Mouse (Mus musculus): Measurements from ENCODE around the gene Cfap161. TPM values are rescaled to one million over a fixed set of nuclear protein-coding genes. Genes with fewer than 3 reads are reported as not detected.

Gene Cfap161
- under 1 TPM in 1 of 2 experiments, not detected in 1; 0.14 TPM for polyA plus RNA-seq (2012; fragmentation: generic; extraction: Trizol)

DNA sequence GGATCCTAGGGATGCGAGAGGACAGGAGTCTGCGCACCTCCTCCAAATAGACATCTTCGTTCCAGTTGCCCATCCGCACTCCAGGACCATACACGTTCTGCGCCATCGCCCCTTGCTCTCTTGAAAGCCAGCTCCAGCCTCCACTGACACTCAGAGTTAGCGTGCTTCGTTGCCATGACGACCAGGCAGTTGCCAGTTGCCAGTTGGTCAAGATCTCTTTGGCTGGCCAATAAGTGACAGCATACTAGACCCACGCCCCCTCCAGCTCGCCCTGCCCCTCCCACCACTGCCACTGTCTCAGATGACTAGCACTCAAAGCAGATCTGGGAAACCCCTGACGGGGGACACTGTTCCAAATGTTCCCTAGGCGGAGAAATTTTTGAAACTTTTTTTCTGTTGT is at the start of gene Cfap161:
Cfap161 (minus strand) TSS at position 176 of the 400 bp plus-strand sequence.

GRCm38 (mm10) chr7:83745413-83746106 is 49.1 kb downstream of the Cfap161 start, which contains the start of gene Il16:
TSS of gene Il16 (minus strand) at chr7:83745726.

Other genes with a start within 250 kb of the Cfap161 start
- under 1 TPM; under 0.01 to 0.11 TPM for gene Tmc3, start 210.0 kb downstream of the Cfap161 start, polyA plus RNA-seq (2012; fragmentation: generic; extraction: Trizol)
- 1 to 10 TPM; 1.8 to 5.3 TPM for gene Stard5, start 162.9 kb downstream of the Cfap161 start, polyA plus RNA-seq (2012; fragmentation: generic; extraction: Trizol)
- gene Il16, start 49.2 kb downstream of the Cfap161 start, polyA plus RNA-seq (2012; fragmentation: generic; extraction: Trizol): 1 to 10 TPM in 1 of 2 experiments, under 1 TPM in 1; 0.09 to 1.1 TPM
- 10 to 100 TPM in 1 of 2 experiments, 1 to 10 TPM in 1; 7.8 to 19.6 TPM for gene Tlnrd1, start 89.4 kb upstream of the Cfap161 start, polyA plus RNA-seq (2012; fragmentation: generic; extraction: Trizol)
- gene Mesd, start 89.6 kb upstream of the Cfap161 start, polyA plus RNA-seq (2012; fragmentation: generic; extraction: Trizol): 10 to 100 TPM; 16.2 to 91.2 TPM

Data from C3H10T1/2 (cell line).